Mouse (Mus musculus) 416B (cell line): ENCODE data around the gene Fermt3.

Source experiments
- DNase-seq: peaks from one replicate; pipeline ENCODE4 v3.0.0; 2011; ENCODE audit warnings: low read depth

Fermt3 gene

DNA sequence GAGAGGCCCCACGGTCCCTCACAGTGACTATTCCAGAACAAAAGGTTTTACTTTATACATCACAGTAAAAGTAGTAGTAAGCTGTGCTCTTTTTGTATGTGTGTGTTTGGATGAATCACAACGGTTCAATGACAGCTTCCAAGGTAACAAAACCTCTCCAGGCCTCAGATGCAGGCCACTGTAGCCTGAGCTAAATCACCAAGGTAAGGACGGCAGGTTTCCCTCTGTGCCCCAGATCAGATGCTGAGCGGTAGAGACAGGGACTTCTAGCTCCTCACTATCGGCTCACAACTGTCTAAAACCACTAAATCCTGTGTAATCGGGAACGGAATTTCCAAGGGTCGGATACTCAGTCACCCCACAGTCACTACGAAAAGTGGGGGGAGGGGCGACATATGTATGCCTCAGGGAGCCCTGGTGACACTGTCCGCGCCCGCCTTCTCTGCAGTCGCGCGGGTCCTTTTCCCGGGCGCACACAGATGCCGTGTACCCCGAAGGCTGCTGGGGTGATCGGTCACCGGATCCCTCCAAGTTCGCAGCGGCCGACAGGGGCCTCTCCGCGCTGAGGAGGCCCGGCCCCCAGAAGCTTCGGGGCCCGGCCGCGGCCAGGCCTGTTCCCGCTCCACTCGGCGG lies 19.9 kb upstream of the Fermt3 start:
- DNase-seq = peak; percentile 59

DNA sequence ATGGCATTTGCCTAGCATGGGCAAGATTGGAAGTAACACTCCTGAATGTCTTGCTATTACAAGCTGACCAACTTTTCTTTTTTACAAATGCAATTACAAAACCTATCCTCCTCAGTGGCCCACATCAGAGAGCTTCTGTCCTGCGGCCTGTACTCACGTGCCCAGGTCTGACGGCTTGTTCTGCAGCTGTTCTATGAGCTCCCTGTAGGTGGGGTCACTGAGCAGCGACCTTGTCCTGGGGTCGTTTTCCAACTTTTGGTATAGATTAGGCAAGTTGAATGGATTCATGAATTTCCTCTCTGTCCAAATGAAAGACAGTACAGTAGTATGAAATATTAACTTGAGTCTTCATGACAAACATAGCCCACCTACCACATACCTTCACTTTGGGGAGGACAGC lies 14.7 kb upstream of the Fermt3 start:
- DNase-seq = no peak

DNA sequence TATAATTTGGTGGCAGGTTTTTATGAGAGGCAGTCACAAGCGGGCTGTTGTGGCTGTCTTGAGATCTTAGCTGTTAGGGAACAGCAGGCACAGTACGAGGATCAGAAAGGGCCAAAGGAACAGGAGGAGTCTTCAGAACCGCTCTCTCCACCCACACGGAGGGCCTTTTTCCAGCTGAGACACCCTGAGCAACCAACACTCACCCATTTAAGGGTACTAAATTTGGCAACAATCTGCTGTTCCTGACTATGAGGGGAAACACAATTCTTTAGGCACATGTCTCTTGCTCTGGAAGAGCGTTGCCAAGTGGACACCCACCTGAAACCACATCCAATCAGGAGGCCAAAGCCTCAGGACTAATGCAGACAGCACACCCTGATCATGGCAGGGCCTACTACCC lies 10.3 kb upstream of the Fermt3 start:
- DNase-seq = no peak

DNA sequence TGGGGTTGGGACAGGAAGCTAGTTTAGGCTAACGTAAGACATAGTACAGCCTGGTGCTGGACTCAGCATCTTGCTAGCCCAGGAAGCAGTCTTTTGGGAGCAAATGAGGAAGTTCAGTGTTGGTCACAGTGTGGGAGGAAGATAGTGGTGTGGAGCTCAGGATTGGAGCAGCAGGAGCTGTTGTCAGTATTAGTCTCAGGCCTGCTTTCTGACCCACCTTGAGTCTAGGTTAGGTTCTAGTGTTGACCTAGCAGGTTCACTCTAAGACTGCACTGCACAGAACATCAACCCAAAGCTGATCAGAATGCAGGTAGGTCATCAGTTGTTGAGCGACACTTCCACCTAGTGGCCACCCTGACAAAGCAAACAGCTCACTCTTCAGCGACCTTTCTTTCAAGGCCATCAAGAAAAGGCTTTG lies 964 bp upstream of the Fermt3 start:
- DNase-seq = peak; percentile 84

DNA sequence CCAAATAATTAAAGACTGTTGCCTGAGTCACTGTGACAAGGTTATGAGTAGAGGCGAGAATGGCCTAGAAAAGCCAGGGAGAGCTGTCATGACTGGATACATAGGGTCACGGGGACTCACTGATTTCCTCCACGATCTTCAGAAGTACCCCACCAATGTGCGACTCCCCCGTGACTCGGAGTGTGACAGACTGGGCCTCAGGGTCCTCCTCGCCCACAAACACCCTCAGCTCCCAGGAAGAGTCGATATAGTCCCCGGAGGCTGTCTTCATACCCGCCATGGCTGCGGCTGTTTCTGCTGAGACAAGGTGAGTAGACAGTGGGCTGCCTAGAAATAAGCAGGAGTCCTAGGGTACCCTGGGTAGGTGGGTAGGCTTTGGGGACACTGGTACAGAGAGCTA lies 723 bp downstream of the Fermt3 start:
- no peak for DNase-seq

DNA sequence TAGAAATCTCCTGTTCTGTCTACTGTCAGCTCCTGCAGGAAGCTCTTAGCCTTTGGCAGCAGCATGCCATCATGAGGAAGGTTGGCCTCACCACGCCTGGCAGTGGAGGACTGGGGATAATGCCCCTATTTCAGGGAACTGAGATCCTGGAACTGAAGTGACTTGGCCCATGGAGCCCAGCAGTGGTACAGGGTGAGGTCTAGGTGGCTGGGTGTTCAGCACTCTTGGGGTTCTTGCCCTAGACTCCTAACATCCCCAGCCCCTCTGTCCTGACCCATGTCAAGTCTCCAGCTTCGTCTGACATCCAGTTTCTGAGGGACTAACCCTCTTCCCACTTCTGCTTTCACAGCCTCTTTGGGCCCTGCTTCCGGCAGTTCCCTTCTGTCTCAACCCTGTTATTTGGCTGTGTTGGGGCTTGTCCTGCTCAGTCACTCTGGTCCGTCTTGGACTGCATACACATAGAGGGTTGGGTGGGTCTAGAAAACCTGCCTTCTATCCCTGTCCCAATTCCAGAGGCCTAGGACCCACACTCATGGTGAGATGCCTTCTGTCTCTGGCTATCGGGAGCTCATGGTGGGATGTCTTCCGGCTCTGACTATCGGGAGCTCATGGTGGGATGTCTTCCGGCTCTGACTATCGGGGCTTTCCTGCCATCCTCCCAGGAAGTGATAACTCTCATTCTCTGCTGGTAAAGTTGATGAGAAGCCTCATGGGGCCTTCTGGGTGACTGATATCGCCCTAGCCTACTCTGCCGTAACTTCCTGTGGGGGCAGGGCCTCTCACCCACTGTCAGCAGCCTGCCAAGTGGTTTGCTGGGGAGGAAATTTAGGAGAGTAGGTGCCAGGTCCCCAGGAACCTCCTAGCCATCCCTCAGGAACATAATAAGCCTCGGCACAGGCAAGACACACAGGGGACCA lies 1.5 kb downstream of the Fermt3 start:
- DNase-seq = peak; percentile 83

- DNase-seq = no peak
Measured at GRCm38 (mm10) chr19:7014481-7015135, 4.7 kb downstream of the Fermt3 start.

- DNase-seq = no peak
Measured at GRCm38 (mm10) chr19:7013984-7014383, 5.3 kb downstream of the Fermt3 start.

GRCm38 (mm10) chr19:7012426-7012825 lies 6.8 kb downstream of the Fermt3 start:
- no peak for DNase-seq

DNA sequence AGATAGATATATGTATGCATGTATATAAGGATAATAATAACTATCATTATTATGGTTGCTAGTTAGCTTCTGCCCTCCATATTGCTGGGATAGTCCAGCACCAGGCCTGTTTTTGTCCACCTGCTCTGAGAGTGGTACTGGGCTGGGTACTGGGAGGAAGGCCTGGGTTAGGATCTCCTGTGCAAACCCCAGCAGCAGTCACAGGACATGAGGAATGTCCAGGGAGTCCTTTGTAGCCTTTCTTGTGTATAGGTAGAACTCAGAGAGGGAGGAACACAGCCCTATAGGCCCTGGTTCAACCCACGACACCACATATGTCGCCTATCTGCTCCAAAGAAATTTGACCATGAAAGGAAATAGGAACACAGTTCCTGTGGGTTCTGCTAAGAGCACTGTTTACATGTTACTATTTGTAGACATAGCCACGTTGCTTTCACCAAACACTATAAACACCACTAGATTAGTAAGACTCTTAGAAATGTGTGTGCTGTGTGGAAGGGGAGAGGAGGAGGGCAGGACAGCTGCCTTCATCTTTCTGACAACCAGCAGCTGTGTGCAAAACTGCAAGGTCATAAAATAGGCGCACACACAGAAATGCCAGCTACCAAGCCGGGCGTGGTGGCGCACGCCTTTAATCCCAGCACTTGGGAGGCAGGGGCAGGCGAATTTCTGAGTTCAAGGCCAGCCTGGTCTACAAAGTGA lies 12.2 kb downstream of the Fermt3 start:
- DNase-seq = no peak

DNA sequence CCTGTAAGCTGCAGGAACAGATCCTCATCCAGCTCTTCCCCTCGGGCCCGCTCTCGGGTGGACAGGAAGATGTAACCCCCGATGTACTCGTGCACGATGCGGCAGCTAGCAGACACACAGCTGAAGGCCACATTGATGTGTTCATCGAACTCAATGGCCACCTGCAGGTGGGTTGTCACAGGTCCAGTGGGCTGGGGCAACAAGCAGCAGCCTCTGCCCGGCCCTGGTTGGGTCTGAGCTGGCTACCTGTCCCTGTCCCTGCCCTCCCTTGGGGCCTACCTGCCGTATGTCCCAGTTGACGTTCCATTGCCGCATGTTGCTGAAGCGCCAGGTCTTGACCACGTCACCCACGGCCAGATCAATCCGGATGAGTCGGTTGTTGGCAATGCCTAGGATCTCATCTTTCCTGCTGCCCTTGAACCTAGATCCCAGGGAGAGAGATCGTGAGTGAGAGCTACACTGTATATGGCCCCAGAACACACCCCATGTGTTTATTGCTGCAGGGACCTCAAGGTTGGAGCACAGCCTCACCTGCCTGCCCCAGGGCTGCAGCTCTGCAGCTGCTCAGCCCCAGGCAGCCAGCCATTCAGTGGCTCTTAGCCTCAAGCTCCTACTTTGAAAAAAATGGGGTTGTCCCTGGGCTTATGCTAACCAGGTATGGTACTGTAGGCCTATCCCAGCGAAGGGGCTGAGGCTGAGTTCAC lies 19.8 kb downstream of the Fermt3 start:
- no peak for DNase-seq

GRCm38 (mm10) chr19:6997721-6998290 lies 21.5 kb downstream of the Fermt3 start:
- DNase-seq = no peak

DNA sequence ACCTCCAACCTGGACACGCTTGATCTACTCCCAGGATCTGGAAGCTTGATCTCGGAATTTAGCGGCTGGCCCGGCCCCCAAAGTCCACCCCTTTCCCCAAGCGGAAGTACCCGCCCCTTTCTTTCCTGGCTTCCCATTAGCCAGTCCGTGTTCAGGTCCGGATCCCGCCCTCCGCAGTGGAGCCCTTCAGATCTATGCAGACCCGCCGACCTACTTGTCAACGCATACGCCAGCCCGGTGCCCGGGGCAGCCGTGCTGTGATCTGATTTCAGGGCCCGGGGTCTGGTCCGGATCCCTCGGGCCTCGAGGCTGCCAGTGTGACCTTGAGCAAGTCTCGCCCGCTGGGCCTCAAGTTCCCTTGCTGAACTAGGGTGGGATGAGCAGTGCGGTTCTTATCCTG lies 23.3 kb downstream of the Fermt3 start, which contains the start of the genes Nudt22 and Trpt1:
Gene Nudt22 (minus strand): TSS at position 112 of the 400 bp plus-strand sequence.
Gene Trpt1 (plus strand): TSS at position 126 of the 400 bp plus-strand sequence.
- DNase-seq = peak; percentile 87

- no peak for DNase-seq
Measured at GRCm38 (mm10) chr19:6995255-6995991, 23.8 kb downstream of the Fermt3 start.

- no peak for DNase-seq
Measured at GRCm38 (mm10) chr19:6994489-6994888, 24.8 kb downstream of the Fermt3 start.

- DNase-seq = no peak
Measured at GRCm38 (mm10) chr19:6994002-6994401, 25.3 kb downstream of the Fermt3 start.

- no peak for DNase-seq
Measured at GRCm38 (mm10) chr19:6993011-6993770, 26.1 kb downstream of the Fermt3 start.

- peak; percentile 99 for DNase-seq
Measured at GRCm38 (mm10) chr19:6992011-6992858, 27.0 kb downstream of the Fermt3 start, which contains the start of gene Dnajc4. Gene Dnajc4, minus strand, starts transcription at chr19:6992572.
